Mouse (Mus musculus): Measurements from ENCODE around the gene Gm7982.
"Not testable (repeated sequence)": the region's sequence is repeated elsewhere in the genome, so short reads cannot be mapped to it uniquely, and the experiment has no call there.

Gm7982 gene

DNA sequence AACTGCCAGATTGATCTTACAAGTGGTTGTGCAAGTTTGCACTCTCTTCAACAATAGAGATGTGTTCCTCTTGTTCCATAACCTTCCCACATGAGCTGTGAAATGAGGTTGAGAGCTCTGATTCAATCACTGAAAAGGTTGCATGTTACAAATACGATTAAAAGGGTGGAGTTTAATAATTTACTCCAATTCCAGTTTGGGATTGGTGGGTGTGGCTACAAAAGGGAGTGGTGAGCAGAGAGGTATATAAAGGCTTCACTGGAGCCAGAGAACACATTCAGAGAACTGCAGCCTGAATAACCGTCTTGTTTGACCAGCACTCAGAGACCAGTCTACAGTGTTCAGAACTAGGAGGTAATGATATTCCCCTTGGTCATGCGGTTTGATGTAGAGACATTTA, at the start of gene Gm7982:
Gene Gm7982 (plus strand): TSS at position 301 of the 400 bp plus-strand sequence.
- DNase-seq (ENCODE audit: low read depth in 2 of 2, low spot score in 2 of 2), result not testable (repeated sequence)

DNA sequence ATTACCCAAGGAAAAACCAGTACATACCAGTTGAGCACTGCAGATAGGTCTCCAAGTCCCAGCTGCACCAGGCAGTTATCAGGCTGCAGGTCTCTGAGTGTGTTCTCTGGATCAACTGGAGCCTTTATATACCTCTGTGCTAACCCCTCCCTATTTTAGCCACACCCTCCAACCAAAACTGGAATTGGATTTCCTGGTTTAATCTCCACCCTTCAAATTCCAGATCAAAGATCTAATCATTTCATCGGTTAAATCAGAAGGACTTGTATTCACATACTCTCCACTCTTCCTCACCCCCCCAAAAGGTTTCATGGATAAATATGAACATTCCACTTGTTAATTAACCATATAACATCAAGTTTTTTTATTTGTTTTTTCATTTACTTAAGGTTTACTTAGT, 5.7 kb upstream of the Gm7982 start, which contains the start of gene Gm7978:
Gene Gm7978 (minus strand): TSS at position 101 of the 400 bp plus-strand sequence.
- DNase-seq (ENCODE audit: low read depth in 2 of 2, low spot score in 2 of 2), result not testable (repeated sequence)

DNA sequence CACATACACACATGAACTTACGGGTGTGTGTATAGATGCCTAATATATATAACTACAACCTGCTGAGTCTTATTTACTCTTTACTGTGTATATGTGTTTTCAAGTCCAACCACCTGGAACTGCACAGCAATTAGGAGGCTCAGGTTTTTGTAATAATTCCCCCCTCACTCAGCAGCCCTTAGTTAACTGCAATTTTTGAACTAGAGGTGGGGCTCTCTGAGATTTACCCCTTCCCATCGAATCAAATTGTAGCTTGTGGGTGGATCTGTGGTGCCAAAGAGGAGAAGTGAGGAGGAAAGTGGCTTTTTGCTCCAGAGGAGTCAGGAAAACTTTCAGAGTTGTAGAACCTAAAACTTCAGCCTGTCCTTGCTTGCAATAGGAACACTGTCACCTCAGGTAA, 33.9 kb downstream of the Gm7982 start, which contains the start of gene E330014E10Rik:
Gene E330014E10Rik (plus strand): TSS at position 301 of the 400 bp plus-strand sequence.
- not testable (repeated sequence) for DNase-seq (ENCODE audit: low read depth in 2 of 2, low spot score in 2 of 2)
